8 mouse cellular contexts compared by ENCODE assay signal in the genomic region with DNA sequence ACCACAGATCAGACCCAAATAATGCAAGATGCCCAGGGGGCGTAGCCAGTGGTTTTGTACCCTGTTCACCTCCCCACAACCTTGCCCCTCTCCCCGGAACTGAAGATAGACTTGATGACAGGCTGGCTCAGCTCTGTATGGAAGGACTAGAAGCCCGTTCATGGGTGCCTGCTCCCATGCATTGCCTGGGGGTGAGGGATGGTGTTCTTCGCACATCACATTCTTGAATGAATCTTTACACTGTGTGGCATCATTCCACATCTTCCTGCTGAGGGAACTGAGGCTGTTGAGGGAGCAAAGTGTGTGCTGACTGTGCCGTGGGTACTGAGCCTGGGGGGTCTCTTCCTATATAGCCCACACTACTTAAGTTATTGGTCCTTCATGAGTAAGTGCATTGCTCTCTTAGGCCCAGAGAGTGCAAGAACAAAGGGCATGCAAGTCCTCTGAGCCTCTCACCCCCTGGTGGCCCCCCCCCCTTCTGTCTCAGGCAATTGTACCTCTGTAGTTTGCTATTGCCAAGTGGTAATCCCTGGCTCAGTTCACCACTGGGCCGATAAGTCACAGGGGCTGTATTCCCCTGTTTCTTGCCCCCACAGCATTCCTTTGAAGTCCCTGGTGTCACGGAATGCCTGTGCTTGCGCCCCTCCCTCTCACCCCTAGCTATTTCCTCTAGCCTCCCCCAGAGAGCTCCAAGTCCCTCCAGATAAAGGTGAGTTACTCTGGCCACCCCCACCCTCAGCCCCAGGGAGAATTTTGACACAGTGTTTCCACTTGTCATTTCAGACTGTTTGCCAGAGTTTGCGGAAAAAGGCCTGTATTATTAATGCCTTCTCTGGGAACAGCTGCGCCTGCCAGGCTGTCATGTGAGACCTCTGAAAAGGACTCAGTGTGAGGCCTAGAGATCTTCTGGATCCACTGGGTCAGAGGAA. TPM values are rescaled to one million over a fixed set of nuclear protein-coding genes. Genes with fewer than 3 reads are reported as not detected.
DNase-seq lines count a peak whose midpoint lies in the region; ATAC-seq lines count a peak whose summit lies in the region.

No protein-coding gene starts in this region.

- H3K9ac ChIP-seq in hindbrain, embryonic 15.5 days, result no peak overlapping the region
- H3K9ac ChIP-seq in midbrain, embryonic 15.5 days, result no peak overlapping the region

- no peaks in the 10 kb centered on the region for H3K27me3 ChIP-seq in hindbrain, embryonic 15.5 days
- H3K27me3 ChIP-seq in midbrain, embryonic 15.5 days (replicated peaks), result no peaks in the 10 kb centered on the region

- 26% methylated on average over 10 of the region's 10 CpGs for WGBS in hindbrain, embryonic 15.5 days
- 18% methylated on average over 10 of the region's 10 CpGs for whole genome bisulfite sequencing in midbrain, embryonic 15.5 days

- no peaks in the 10 kb centered on the region for H3K36me3 ChIP-seq in hindbrain, embryonic 15.5 days
- H3K36me3 ChIP-seq in midbrain, embryonic 15.5 days (replicated peaks), result no peaks in the 10 kb centered on the region

- ATAC-seq in frontal cortex, adult (ENCODE audit: low TSS enrichment), result 0 out of 2 replicates have a peak, but pooled peaks have one; percentile 31
- ATAC-seq in hindbrain, embryonic 15.5 days (ENCODE audit: low FRiP score, low read depth), result peak; percentile 32; the same call in 1 of the 2 replicates
- peak; percentile 73 for ATAC-seq in midbrain, embryonic 15.5 days (replicated peaks)

- DNase-seq in frontal cortex, postnatal 14 days (ENCODE audit: low spot score in 2 of 2), result no peak
- peak; percentile 68 for DNase-seq in 3T3-L1 (ENCODE audit: low read depth, low spot score)
- DNase-seq in embryo, embryonic 9.5 days (ENCODE audit: extremely low spot score), result peak; percentile 72
- no peak for DNase-seq in cerebellum, adult 11-12 months
- DNase-seq in thymus, postnatal 0 days (ENCODE audit: low spot score), result no peak

- no peaks in the 10 kb centered on the region for H3K9me3 ChIP-seq in hindbrain, embryonic 15.5 days
- no peaks in the 10 kb centered on the region for H3K9me3 ChIP-seq in midbrain, embryonic 15.5 days

- H3K4me1 ChIP-seq in hindbrain, embryonic 15.5 days (replicated peaks), result peaks cover 25% of the 10 kb centered on the region
- H3K4me1 ChIP-seq in midbrain, embryonic 15.5 days, result peaks cover 23% of the 10 kb centered on the region

- H3K27ac ChIP-seq in hindbrain, embryonic 15.5 days (replicated peaks), result peak overlapping the region; percentile 34; the same call in 1 of the 2 replicates
- H3K27ac ChIP-seq in midbrain, embryonic 15.5 days, result peak overlapping the region; percentile 65

- H3K4me2 ChIP-seq in hindbrain, embryonic 15.5 days, result no peak overlapping the region
- no peak overlapping the region for H3K4me2 ChIP-seq in midbrain, embryonic 15.5 days

- no peak overlapping the region for H3K4me3 ChIP-seq in hindbrain, embryonic 15.5 days
- no peak overlapping the region for H3K4me3 ChIP-seq in midbrain, embryonic 15.5 days

RNA-seq across cellular contexts. Expression of a gene that starts 45.7 kb away (rescaled TPM):
- polyA plus RNA-seq in hindbrain, embryonic 15.5 days (2015; fragmentation: Nextera tagmentation; extraction: Ambion mirVana), result 24.6 and 27.8 TPM in 2 replicates
- 27.9 and 29.4 TPM in 2 replicates for polyA plus RNA-seq in midbrain, embryonic 15.5 days (2015; fragmentation: Nextera tagmentation; extraction: Ambion mirVana)
- polyA plus RNA-seq in thymus, postnatal 0 days (2015; fragmentation: Nextera tagmentation; extraction: Ambion mirVana), result 37.9 and 42.2 TPM in 2 replicates

Comparison
In these comparisons a context has a peak if more than half of its experiments do, and no peak if none do; other contexts are left out.
1. DNase-seq: peak in 3T3-L1 (single experiment) and embryo, embryonic 9.5 days (single experiment); none in frontal cortex, postnatal 14 days (0 of 2), cerebellum, adult 11-12 months (single experiment) and thymus, postnatal 0 days (single experiment).
2. Peak in every context shown above with its lines, with median percentiles within 50 percentile points of each other: ATAC-seq.